Comparison of ENCODE assay signal across 11 mouse cellular contexts in the genomic region with DNA sequence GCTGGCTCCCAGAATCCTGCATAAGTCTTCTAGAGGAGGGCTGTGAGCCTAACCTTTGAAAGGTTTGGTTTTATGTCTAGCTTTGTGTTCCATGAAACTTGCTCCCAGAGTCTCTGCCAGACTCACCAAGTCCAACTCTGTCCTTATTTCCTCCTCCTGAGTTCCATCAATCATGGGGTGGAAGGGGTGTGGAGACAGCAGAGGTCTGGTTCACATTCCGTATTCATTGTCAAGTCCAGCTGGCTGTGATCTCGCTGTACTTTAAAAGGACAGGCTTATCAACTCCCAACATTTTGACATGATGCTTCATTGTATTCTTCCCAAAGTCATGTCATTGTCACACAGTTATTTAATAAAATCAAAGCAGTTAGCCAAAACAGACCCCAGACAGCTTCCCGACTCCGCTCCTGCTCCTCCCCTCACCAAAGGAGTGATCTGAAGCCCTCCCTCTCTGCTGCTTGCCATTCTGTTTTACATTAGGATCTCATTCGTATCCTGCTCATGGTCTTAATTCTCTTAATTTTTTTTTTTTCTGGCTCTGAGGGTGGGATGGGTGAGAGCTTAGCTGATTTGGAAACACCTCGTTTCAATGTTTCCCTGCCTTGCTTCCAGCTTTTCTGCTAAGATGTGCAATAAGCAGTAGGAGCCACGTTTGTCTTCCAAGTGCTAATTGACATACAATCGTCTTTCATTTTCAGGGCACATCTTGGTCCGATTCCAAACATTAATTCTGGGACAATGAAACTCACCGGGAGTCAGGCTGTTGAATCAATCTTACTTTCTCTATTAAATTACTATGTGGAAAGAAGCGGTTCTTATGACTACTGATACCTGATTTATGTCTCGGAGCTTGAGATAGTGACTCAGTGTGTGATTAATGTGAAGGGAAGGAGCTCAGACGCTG.
DNase-seq lines count a peak whose midpoint lies in the region; ATAC-seq and TF ChIP-seq lines count a peak whose summit lies in the region.
"Had no signal": no experiment of that assay in that cellular context is flagged by ENCODE, and none has a peak within 500 bp of the region (broad histone marks: within the 10 kb centered on the region; RNA-seq: fewer than 3 reads in every experiment).

No protein-coding gene starts in this region.

- 34% methylated on average over 13 of the region's 13 CpGs for WGBS in kidney, postnatal 0 days

- no peak overlapping the region for H3K9ac ChIP-seq in kidney, postnatal 0 days (ENCODE audit: low read depth, low read length)
- H3K9ac ChIP-seq: midbrain, embryonic 12.5 days had no signal

- H3K27ac ChIP-seq in layer of hippocampus, adult 2 months = peak overlapping the region; percentile 41; the same call in 1 of the 2 replicates
- no peak overlapping the region for H3K27ac ChIP-seq in kidney, postnatal 0 days
- H3K27ac ChIP-seq: midbrain, embryonic 12.5 days had no signal

- no peak for TF ChIP-seq CTCF in layer of hippocampus, adult 2 months (conservative IDR thresholded peaks at IDR 0.05)
- TF ChIP-seq CTCF in kidney, postnatal 0 days (IDR thresholded peaks at IDR 0.05; ENCODE audit: low read depth) = no peak

- no peaks in the 10 kb centered on the region for H3K36me3 ChIP-seq in kidney, postnatal 0 days (ENCODE audit: insufficient read depth, low read length)
- H3K36me3 ChIP-seq: midbrain, embryonic 12.5 days had no signal

- peak; percentile 38 for DNase-seq in embryo, embryonic 10 days (ENCODE audit: low spot score)
- DNase-seq in embryo, embryonic 9.5 days (ENCODE audit: extremely low spot score) = no peak
- DNase-seq in layer of hippocampus, adult 2 months (ENCODE audit: low spot score in 2 of 2) = no peak
- DNase-seq in layer of hippocampus, adult 8-10 months (ENCODE audit: low spot score in 2 of 2) = no peak
- peak; percentile 61 for DNase-seq in NIH3T3 (ENCODE audit: low read depth)
- DNase-seq in kidney, postnatal 0 days (ENCODE audit: low spot score) = peak; percentile 84
- DNase-seq in gastrocnemius, adult 18-20 months (ENCODE audit: low spot score) = no peak
- DNase-seq in cerebellum, postnatal 25 days = no peak
- DNase-seq: cerebellum, adult 11 months; thymus, adult 18-20 months had no signal

- peak overlapping the region; percentile 6; the same call in 1 of the 2 replicates for H3K4me2 ChIP-seq in kidney, postnatal 0 days (ENCODE audit: low read length)
- H3K4me2 ChIP-seq: midbrain, embryonic 12.5 days had no signal

- no peaks in the 10 kb centered on the region for H3K27me3 ChIP-seq in kidney, postnatal 0 days (ENCODE audit: insufficient read depth, low read length)
- H3K27me3 ChIP-seq: midbrain, embryonic 12.5 days had no signal

- ATAC-seq in kidney, postnatal 0 days (replicated peaks; ENCODE audit: low FRiP score, low read depth) = no peak

- no peaks in the 10 kb centered on the region for H3K9me3 ChIP-seq in kidney, postnatal 0 days (replicated peaks; ENCODE audit: low read length)
- H3K9me3 ChIP-seq: midbrain, embryonic 12.5 days had no signal

- no peak overlapping the region for H3K4me3 ChIP-seq in layer of hippocampus, adult 2 months
- no peak overlapping the region for H3K4me3 ChIP-seq in kidney, postnatal 0 days (replicated peaks; ENCODE audit: low read depth, low read length)
- H3K4me3 ChIP-seq: midbrain, embryonic 12.5 days had no signal

- H3K4me1 ChIP-seq in kidney, postnatal 0 days (replicated peaks; ENCODE audit: insufficient read depth, low read length) = peaks cover 10% of the 10 kb centered on the region
- H3K4me1 ChIP-seq: midbrain, embryonic 12.5 days had no signal

Comparison
In these comparisons a context has a peak if more than half of its experiments do, and no peak if none do; other contexts are left out.
1. DNase-seq: peak in embryo, embryonic 10 days (single experiment), NIH3T3 (single experiment) and kidney, postnatal 0 days (single experiment); none in embryo, embryonic 9.5 days (single experiment), layer of hippocampus, adult 2 months (0 of 2), layer of hippocampus, adult 8-10 months (0 of 2), gastrocnemius, adult 18-20 months (single experiment) and cerebellum, postnatal 25 days (0 of 2).